Mouse (Mus musculus): ENCODE measurements around the gene Pik3r6.

Gene Pik3r6

DNA sequence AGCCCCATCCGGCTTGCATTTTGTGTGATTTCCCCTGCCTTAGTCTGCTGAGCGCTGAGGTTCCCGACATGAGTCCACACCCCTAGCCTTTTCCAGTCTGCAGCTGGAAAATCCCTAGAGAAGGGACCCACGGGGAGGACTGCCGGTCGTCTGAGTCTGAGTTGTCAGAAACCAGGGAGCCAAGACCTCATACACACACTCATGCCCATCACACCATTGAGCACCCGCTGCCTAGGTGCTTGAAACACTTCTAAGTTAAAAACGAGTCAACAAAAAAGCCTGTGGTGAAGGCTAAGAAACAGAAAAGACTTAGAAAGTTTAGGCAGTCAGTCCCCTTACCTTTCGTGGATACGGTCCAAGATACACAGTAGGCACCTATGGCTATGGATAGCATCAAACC is 15.1 kb upstream of the Pik3r6 start:
- no peak for DNase-seq (ENCODE audit: low spot score)

DNA sequence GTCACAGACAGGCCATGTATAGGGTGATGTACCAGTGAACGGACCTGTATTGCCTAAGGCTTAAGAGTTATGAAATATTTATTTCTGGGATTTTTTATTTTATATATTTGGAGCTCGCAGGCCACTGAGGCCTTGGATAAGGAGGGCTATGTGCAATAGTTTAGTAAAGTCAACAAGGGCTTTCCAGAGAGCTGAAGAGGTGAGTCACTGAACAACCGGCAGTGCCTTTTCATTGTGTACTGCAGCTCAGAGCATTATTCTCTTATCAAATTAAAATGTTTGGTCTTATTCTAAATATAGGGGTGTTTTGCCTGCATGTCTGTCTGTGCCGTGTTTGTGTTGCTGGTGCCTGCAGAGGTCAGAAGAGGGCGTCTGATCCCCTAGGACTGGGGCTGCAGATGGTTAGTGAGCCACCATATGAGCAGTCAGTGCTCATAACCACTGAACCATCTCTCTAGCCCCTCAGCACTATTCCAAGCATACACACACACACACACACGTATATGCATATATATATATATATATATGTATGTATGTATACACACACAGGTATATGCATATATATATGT is 14.5 kb upstream of the Pik3r6 start:
- DNase-seq (ENCODE audit: low spot score): no peak

DNA sequence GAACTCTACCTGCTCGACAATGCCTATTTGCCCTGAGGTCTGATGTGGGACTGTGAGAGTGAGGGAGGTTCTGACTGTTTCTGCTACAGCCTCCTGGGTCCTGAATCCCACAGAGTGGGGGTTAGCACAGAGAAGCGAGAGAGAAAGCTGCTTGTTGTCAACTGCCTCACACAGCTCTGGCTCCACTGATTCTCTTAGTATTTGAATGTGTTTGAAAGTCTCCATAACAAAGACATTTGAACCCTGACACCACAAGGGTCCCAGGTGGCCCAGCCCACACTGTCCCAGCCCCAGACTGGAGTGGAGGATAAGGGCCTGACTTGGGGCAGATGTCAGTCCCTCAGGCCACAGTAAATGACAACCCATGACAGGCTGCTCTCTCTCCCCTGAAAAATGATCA is 13.6 kb upstream of the Pik3r6 start:
- DNase-seq (ENCODE audit: low spot score): no peak

DNA sequence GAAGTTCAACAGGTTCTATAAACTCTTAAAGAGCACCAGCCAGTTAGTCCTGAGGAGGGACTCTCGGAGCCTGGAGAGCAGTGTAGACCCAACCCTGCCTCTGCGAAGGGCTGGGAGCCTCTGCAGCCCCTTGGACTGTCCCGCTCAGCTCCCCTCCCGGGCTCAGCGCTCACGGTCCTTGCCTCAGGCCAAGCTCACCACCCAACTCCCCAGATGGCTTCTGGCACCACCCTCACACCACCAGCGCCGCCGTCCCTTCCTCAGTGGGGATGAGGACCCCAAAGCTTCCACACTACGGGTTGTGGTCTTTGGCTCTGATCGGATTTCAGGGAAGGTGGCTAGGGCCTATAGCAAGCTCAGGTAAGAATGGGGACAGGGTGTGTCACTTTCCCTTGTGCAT is 10.2 kb upstream of the Pik3r6 start:
- no peak for DNase-seq (ENCODE audit: low spot score)

DNA sequence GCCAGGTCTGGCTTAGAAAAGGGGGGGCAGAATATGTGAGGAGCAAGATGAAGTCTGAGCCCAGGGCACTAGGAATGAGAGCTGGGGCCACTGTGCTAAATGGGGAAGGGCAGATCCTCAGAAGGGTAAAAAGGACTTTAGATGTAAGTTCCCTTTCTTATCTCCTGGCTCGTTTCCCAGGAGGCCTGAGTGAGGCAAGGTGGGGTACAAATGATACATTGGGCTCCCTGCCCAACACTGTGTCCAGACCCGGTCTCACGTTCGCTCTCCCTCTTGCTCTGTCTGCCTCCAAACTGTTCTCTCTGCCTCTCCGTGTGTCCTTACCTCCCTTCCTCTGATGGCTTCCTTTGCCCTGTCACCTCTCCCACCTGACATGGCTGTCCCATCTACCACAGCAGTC is 9.1 kb upstream of the Pik3r6 start:
- DNase-seq (ENCODE audit: low spot score): no peak

DNA sequence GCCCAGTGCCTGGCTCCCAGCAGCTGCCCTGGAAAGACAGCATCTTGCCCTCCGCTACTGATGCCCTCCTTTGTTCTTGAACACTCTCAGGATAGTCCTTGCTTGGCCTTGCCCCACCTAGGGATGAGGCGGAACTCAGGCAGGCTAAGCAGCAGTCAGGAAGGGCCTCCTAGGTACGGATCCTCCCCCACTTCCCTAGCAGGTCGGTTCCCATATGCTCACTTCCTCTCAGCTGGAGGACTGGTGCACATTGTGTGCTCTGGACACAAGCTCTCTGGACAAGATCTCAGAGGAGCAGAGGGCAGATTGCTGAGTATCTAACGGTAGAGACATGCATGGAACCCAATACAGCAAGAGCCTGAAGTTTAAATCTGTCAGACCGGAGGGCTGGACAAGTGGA is 5.7 kb upstream of the Pik3r6 start:
- no peak for DNase-seq (ENCODE audit: low spot score)

DNA sequence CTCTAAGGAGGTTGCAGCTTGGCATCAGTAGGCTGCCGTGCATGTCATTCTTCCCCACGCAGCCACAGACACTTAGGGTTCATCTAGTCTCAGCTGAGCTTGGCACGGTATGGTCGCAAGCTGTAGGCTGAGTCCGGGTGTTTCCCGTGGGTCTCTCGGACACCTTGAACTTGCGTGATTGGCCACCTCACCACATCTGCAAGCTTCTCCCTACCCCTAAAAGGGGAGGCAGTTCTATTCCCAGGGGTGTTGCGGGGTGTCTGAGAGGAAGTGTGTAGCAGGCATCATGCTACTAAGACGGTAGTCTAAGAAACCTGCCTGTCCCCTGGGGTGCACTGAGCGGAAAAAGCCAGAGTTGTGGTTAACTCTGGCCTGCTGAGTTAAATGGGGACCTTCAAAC is 4.3 kb upstream of the Pik3r6 start:
- no peak for DNase-seq (ENCODE audit: low spot score)

DNA sequence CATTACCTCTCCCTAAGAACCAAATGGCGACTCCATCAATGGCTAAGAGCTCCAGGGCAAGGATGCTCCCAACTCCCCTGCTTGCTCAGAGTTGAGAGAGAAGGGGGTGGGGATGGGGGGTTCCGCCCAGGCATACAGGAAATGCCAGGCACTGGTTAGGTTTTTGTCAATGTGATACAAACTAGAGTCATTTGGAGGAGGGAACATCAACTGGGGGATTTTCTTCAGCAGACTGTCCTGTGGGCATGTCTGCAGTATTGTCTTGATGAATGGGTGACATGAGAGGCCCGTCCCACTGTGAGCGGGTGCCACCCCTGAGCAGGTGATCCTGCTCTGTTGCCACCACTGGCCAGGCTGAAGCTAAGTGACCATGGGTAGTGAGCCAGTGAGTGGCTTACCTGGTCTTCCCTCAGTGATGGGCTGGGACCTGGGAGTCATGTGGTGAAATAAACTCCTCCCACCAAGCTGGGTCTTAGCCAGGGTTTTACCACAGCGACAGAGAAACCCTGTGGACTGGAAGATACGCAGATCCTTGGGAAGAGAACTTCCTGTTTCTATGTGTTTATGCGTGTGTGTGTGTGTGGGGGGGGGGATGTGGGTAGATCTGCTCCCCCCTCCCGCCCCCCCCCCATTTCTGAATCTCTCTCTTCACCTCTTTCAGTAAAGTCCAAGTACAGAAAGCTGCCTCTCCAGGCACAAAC is 3.7 kb upstream of the Pik3r6 start:
- DNase-seq (ENCODE audit: low spot score): no peak

GRCm38 (mm10) chr11:68500949-68501350 is 1.9 kb upstream of the Pik3r6 start:
- no peak for DNase-seq (ENCODE audit: low spot score)

DNA sequence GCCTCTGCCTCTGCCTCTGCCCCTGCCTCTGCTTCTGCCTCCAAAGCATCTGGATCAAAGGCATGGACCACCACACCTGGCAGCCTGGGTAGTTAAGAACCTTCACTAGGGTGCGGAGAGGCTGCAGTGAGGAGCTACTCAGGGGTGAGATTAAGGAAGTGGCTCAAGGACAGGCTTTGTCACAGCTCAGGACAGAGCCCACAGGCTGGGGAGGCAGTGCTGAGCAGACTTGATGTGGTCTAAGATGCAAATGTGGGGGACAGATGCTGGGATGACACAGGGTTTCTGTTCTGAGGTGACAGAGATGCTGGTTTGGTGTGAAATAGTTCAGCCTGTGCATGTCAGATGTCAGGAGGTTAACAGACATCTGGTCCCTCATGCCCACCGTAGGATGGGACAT is 411 bp upstream of the Pik3r6 start:
- no peak for DNase-seq (ENCODE audit: low spot score)

DNA sequence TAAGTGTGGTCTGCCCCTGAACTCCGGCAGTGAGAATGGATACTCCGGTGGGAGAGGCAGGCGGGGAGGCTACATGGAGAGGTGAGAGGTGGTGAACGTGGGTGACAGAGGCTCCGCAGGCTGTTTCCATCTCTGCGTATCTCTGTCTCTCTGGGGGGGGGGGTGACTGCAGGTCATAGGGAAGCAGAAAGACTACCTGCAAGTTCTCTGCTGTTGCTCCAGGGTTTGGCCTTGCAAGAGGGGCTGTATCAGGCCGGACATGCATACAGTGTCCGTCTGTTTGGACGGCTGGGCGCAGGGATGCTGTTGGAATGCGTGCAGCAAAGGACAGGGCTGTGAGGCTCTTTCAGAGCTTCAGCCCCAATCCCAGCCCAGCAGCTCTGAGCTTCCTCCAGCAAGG is 2.1 kb downstream of the Pik3r6 start:
- no peak for DNase-seq (ENCODE audit: low spot score)

DNA sequence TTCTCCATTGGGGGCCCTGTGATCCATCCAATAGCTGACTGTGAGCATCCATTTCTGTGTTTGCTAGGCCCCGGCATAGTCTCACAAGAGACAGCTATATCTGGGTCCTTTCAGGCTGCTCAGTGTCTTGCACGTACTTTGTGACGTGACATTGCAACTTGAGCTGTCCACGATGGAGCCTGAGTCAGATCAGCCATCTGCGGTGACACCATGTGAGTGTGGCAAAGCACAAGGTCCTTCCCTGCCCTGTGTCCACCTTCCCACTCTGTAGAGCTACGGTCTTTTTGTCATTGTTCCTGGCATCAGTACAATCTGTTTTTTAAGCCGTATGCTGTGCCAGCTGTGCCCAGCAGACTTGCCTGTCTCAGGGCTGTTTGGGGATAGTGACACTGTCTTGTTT is 4.4 kb downstream of the Pik3r6 start:
- no peak for DNase-seq (ENCODE audit: low spot score)

- no peak for DNase-seq (ENCODE audit: low spot score)
Observed at GRCm38 (mm10) chr11:68508619-68509018, 5.8 kb downstream of the Pik3r6 start.

DNA sequence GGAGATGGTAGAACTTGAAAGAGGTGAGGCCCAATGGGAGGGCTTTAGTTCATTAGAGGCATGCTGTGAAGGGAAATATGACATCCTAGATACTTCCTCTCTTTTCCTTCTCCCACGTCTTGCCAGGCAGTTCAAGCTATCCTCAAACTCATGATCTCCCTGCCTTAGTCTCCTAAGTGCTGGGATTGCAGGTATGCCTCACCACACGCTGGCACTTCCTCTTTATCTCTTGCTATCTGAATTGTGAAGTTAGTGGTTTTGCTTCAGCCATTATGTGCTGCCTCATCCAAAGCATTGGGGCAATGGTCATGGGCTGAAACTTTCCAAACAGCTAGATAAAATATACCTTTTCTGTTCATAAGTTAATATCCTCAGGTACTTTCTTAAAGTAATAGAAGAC is 6.4 kb downstream of the Pik3r6 start:
- no peak for DNase-seq (ENCODE audit: low spot score)

DNA sequence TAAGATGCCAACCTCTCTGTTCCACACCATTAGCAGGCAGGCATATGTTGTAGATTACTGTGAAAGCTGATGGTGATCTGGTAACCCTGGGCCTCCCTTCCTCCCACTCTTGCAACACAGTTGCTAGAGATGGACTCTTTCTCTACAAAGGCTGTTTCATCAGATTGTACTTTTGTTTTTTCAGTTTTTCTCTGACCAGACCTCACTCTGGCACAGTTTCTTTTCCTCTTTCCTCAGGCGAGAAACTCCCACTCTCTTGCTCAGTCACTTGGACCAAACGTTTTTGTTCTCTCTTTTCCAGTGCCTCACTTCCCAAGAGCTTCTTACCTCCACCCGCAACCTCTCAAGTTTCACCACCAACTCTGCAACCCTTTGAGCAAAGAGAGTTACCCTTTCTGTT is 11.2 kb downstream of the Pik3r6 start:
- no peak for DNase-seq (ENCODE audit: low spot score)

GRCm38 (mm10) chr11:68519362-68519761 is 16.5 kb downstream of the Pik3r6 start:
- no peak for DNase-seq (ENCODE audit: low spot score)

- no peak for DNase-seq (ENCODE audit: low spot score)
Observed at GRCm38 (mm10) chr11:68519815-68520214, 17.0 kb downstream of the Pik3r6 start.

GRCm38 (mm10) chr11:68520439-68520838 is 17.6 kb downstream of the Pik3r6 start:
- DNase-seq (ENCODE audit: low spot score): no peak

- no peak for DNase-seq (ENCODE audit: low spot score)
Observed at GRCm38 (mm10) chr11:68521352-68521751, 18.5 kb downstream of the Pik3r6 start.

DNA sequence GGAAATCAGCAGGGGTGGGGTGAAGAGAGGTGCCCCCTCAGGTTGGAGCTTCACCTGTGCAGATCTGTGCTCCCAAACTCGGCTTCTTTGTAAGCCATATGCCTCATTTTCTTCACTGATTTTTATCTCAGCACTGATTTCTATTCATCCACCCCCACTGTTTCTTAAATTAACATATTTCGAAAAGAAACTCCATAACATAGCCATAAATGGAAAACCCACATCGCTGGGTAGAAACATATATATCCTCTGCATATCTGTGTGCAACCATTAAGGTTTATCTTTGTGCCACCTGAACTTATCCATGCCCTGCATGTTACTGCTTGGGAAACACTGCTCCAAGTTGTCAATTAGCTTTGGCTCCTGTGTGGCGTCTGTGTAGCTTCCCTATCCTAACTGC is 23.6 kb downstream of the Pik3r6 start:
- DNase-seq (ENCODE audit: low spot score): no peak

DNA sequence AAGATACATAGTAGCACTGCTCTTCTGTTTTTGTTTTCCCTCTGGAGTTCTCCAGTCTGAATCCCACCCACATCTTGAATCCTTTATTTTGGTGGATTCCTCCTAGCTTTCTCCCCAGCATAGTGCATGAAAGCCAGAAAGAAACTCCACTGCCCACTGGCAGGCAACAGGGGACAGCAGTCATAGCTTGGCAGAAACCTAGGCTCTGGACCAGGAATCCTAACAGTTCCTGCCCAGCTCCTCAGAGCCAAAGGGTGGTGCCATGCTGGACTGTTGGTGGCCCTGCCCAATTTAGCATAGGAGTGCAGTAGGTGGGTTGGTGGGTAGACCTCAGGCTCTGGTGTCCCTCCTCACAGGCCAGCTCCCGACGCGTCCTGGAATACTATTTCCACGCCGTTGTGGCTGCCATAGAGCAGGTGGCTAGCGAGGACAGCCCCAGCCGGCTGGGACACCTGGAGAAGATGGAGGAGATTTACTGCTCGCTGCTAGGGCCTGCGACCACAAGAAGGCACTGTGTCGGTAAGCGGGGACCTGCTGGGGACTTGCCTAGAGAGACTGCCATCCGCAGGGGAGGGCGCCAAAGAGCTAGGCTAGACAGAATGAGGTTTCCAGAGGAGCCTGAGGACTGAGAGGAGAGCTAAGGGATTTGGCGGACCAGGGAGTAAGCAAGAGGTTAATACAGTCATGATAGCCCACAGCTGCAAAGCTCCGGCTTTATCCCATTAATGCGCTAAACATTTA is 28.4 kb downstream of the Pik3r6 start:
- DNase-seq (ENCODE audit: low spot score): no peak

- DNase-seq (ENCODE audit: low spot score): no peak
Observed at GRCm38 (mm10) chr11:68531941-68532535, 29.2 kb downstream of the Pik3r6 start.

DNA sequence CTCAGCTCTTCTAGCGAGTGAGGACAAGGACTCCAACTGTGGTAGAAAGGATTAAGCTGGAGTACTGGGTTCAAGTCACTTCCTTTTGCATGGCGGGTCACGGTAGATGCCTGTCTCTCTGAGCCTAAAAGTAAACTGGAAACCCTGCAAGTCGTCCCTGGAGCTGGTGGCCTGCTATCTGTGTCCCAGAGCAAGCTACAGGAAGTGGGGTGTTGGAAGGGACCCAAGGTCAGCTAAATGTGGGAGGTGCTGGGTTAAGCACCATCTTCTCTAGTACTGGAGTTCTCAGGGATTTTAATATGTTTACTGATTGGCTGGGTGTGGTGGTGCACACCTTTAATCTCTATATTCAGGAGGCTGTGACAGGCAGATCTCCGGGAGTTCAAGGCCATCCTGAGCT is 30.0 kb downstream of the Pik3r6 start:
- DNase-seq (ENCODE audit: low spot score): no peak
